Mouse (Mus musculus): ENCODE results near the gene Slit1. TPM values are rescaled to one million over a fixed set of nuclear protein-coding genes. Genes with fewer than 3 reads are reported as not detected.

Slit1 gene
- total RNA-seq, 2 experiments from 2014 or later = 0.33 to 0.35 TPM

- intact Hi-C loops (cut with DNase I) = no loop called here
- no peak for DNase-seq
Measured at GRCm38 (mm10) chr19:41734685-41735084, 8.8 kb downstream of the Slit1 start.

- intact Hi-C loops (cut with DNase I) = no loop called here
- no peak for DNase-seq
Measured at GRCm38 (mm10) chr19:41725491-41725890, 18.0 kb downstream of the Slit1 start.

GRCm38 (mm10) chr19:41724831-41725470, 18.5 kb downstream of the Slit1 start:
- DNase-seq = no peak
- intact Hi-C loops (cut with DNase I) = no loop called here

GRCm38 (mm10) chr19:41723337-41723736, 20.1 kb downstream of the Slit1 start:
- no peak for DNase-seq

GRCm38 (mm10) chr19:41719436-41719835, 24.0 kb downstream of the Slit1 start:
- intact Hi-C loops (cut with DNase I) = no loop called here
- no peak for DNase-seq

More at GRCm38 (mm10) chr19:41723337-41723736, 20.1 kb downstream of the Slit1 start:
- intact Hi-C loops (cut with DNase I) = no loop called here

- intact Hi-C loops (cut with DNase I) = no loop called here
- DNase-seq = no peak
Measured at GRCm38 (mm10) chr19:41716233-41717218, 26.9 kb downstream of the Slit1 start.

GRCm38 (mm10) chr19:41714431-41714917, 29.0 kb downstream of the Slit1 start:
- intact Hi-C loops (cut with DNase I) = no loop called here
- DNase-seq = no peak

GRCm38 (mm10) chr19:41712829-41713228, 30.6 kb downstream of the Slit1 start:
- no peak for DNase-seq
- intact Hi-C loops (cut with DNase I) = no loop called here

- intact Hi-C loops (cut with DNase I) = no loop called here
Measured at GRCm38 (mm10) chr19:41711665-41712064, 31.8 kb downstream of the Slit1 start.

GRCm38 (mm10) chr19:41709497-41710165, 33.8 kb downstream of the Slit1 start:
- intact Hi-C loops (cut with DNase I) = no loop called here
- DNase-seq = no peak

More at GRCm38 (mm10) chr19:41711665-41712064, 31.8 kb downstream of the Slit1 start:
- no peak for DNase-seq

GRCm38 (mm10) chr19:41707850-41708249, 35.6 kb downstream of the Slit1 start:
- intact Hi-C loops (cut with DNase I) = no loop called here
- no peak for DNase-seq

GRCm38 (mm10) chr19:41706094-41706828, 37.2 kb downstream of the Slit1 start:
- intact Hi-C loops (cut with DNase I) = no loop called here
- DNase-seq = no peak

GRCm38 (mm10) chr19:41705416-41705815, 38.0 kb downstream of the Slit1 start:
- no peak for DNase-seq
- intact Hi-C loops (cut with DNase I) = no loop called here

GRCm38 (mm10) chr19:41702638-41703037, 40.8 kb downstream of the Slit1 start:
- intact Hi-C loops (cut with DNase I) = no loop called here
- no peak for DNase-seq

- intact Hi-C loops (cut with DNase I) = no loop called here
Measured at GRCm38 (mm10) chr19:41698857-41699424, 44.5 kb downstream of the Slit1 start.

GRCm38 (mm10) chr19:41697807-41698515, 45.5 kb downstream of the Slit1 start:
- intact Hi-C loops (cut with DNase I) = no loop called here
- DNase-seq = no peak

More at GRCm38 (mm10) chr19:41698857-41699424, 44.5 kb downstream of the Slit1 start:
- no peak for DNase-seq

GRCm38 (mm10) chr19:41697111-41697806, 46.2 kb downstream of the Slit1 start:
- DNase-seq = no peak
- intact Hi-C loops (cut with DNase I) = no loop called here

GRCm38 (mm10) chr19:41696443-41696842, 47.0 kb downstream of the Slit1 start:
- DNase-seq = no peak
- intact Hi-C loops (cut with DNase I) = no loop called here

Measured in gastrocnemius, postnatal 36 days (tissue).